Mouse (Mus musculus) stomach, postnatal 0 days (tissue): ENCODE measurements around the gene Tcf20.

Experiments used
- CTCF ChIP-seq: IDR thresholded peaks from 2 replicates; pipeline ENCODE4 v1.5.1; 2016; ENCODE audit warnings: antibody characterized with exemption, low read depth, mild to moderate bottlenecking, moderate library complexity
- EP300 ChIP-seq: optimal IDR thresholded peaks from 2 replicates; pipeline ENCODE3; 2016; ENCODE audit warnings: antibody characterized with exemption

- no peak for TF ChIP-seq CTCF
- no peak for TF ChIP-seq EP300
Observed at GRCm38 (mm10) chr15:82992911-82993310, 5.2 kb upstream of the Tcf20 start.
